Mouse (Mus musculus): ENCODE data around the gene Bex3. TPM values are rescaled to one million over a fixed set of nuclear protein-coding genes. Genes with fewer than 3 reads are reported as not detected.

Bex3 gene
- polyA plus RNA-seq (2017; shearing (Covaris generic)), result 10 to 100 TPM; 82.4 to 89.9 TPM

GRCm38 (mm10) chrX:136269743-136270392 is at the start of gene Bex3:
Gene Bex3, plus strand, starts transcription at chrX:136270253.

GRCm38 (mm10) chrX:136244574-136245229 is 25.4 kb upstream of the Bex3 start, which contains the start of gene Tceal9:
Gene Tceal9, plus strand, starts transcription at chrX:136245079.

Other genes starting within 250 kb of the Bex3 start
- under 1 TPM in 1 of 2 experiments, not detected in 1; 0.36 TPM for gene Arxes1, start 236.9 kb upstream of the Bex3 start, polyA plus RNA-seq (2017; shearing (Covaris generic))
- gene Bex2, start 202.0 kb upstream of the Bex3 start, polyA plus RNA-seq (2017; shearing (Covaris generic)), result 1 to 10 TPM; 1.7 to 5.2 TPM
- not detected for gene Nxf3, start 185.0 kb upstream of the Bex3 start, polyA plus RNA-seq (2017; shearing (Covaris generic))
- gene Bex4, start 131.3 kb upstream of the Bex3 start, polyA plus RNA-seq (2017; shearing (Covaris generic)), result under 1 TPM in 1 of 2 experiments, not detected in 1; 0.49 TPM
- gene Tceal8, start 97.9 kb upstream of the Bex3 start, polyA plus RNA-seq (2017; shearing (Covaris generic)), result 1 to 10 TPM in 1 of 2 experiments, under 1 TPM in 1; 0.45 to 1.3 TPM
- under 1 TPM; 0.39 to 0.48 TPM for gene Tceal5, start 66.4 kb upstream of the Bex3 start, polyA plus RNA-seq (2017; shearing (Covaris generic))
- gene Tceal7, start 55.5 kb upstream of the Bex3 start, polyA plus RNA-seq (2017; shearing (Covaris generic)), result not detected
- gene Bex1, start 54.7 kb upstream of the Bex3 start, polyA plus RNA-seq (2017; shearing (Covaris generic)), result under 1 TPM; 0.31 to 0.83 TPM
- 10 to 100 TPM; 29.8 to 45.6 TPM for gene Tceal9, start 25.2 kb upstream of the Bex3 start, polyA plus RNA-seq (2017; shearing (Covaris generic))
- gene Kir3dl1, start 247.7 kb downstream of the Bex3 start, polyA plus RNA-seq (2017; shearing (Covaris generic)), result not detected

Data from inflammation-experienced regulatory T-cells (primary cell).